Mouse (Mus musculus): Measurements from ENCODE around the gene Jarid2. TPM values are rescaled to one million over a fixed set of nuclear protein-coding genes. Genes with fewer than 3 reads are reported as not detected.

The Jarid2 gene
- polyA plus RNA-seq, 1 experiment from 2014 or later = 22.5 TPM

DNA sequence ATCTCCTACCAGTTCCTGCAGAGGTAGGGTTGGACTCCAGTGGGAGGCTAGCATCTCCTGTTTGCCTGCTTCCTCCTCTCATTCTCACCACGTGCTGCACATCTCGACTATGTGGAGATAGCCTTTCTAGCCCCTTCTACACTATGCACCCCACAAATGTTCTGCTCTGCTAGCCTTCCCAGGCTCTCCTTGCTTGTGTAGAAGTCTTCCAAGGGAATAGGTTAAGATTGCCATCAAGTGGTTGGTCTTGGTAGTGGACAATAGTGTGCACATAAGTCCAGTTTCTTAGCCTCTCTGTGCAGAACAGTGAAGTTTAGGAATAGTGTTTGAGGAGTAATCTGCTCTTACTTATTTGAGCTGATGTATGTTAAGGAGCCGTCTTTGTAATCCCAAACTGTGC, 104.1 kb downstream of the Jarid2 start:
- H3K9ac ChIP-seq (ENCODE audit: low read depth, low read length) = no peak overlapping the region
- no peak overlapping the region for H3K4me3 ChIP-seq (replicated peaks; ENCODE audit: low read depth, low read length)
- no peaks in the 10 kb centered on the region for H3K9me3 ChIP-seq (replicated peaks; ENCODE audit: low read length)
- 0 out of 2 replicates have a peak, but pooled peaks cover 3% of the 10 kb centered on the region for H3K4me1 ChIP-seq (replicated peaks; ENCODE audit: insufficient read depth, low read length)
- H3K27ac ChIP-seq = no peak overlapping the region
- H3K27me3 ChIP-seq (ENCODE audit: insufficient read depth, low read length) = no peaks in the 10 kb centered on the region
- ATAC-seq (replicated peaks; ENCODE audit: low FRiP score, low read depth) (peak; percentile 52), DNase-seq (ENCODE audit: low spot score) (peak; percentile 82)
- peak; percentile 84 for TF ChIP-seq CTCF (IDR thresholded peaks at IDR 0.05; ENCODE audit: low read depth)
- no peak overlapping the region for H3K4me2 ChIP-seq (ENCODE audit: low read length)
- 30% methylated on average over 3 of the region's 3 CpGs for WGBS
- H3K36me3 ChIP-seq (ENCODE audit: insufficient read depth, low read length) = no peaks in the 10 kb centered on the region

DNA sequence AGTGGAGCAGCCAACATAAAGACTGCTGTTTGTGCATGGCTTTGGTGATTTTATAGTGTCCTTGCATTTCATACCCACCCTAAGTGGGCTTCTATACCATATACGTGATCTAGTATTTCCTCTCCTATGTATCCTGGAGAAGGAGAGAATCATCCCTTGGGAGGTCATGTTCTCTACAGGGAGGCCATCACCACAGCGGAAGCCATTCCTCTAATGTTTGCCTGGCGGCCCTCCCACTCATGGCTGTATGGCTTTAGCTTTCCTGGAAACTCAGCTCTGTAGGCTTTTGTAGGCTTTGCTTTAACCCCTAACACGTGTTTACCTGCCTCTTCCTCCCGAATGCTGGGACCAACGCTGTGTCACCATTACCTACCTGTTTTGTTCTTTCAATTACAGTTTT, 108.2 kb downstream of the Jarid2 start:
- no peaks in the 10 kb centered on the region for H3K27me3 ChIP-seq (ENCODE audit: insufficient read depth, low read length)
- no peak overlapping the region for H3K27ac ChIP-seq
- H3K4me3 ChIP-seq (replicated peaks; ENCODE audit: low read depth, low read length) = no peak overlapping the region
- H3K4me1 ChIP-seq (replicated peaks; ENCODE audit: insufficient read depth, low read length) = peaks cover 14% of the 10 kb centered on the region
- no peak for TF ChIP-seq CTCF (IDR thresholded peaks at IDR 0.05; ENCODE audit: low read depth)
- no peak overlapping the region for H3K4me2 ChIP-seq (ENCODE audit: low read length)
- DNase-seq (ENCODE audit: low spot score) (peak; percentile 19), ATAC-seq (replicated peaks; ENCODE audit: low FRiP score, low read depth) (no peak)
- H3K9me3 ChIP-seq (replicated peaks; ENCODE audit: low read length) = no peaks in the 10 kb centered on the region
- WGBS = 68% methylated on average over 6 of the region's 6 CpGs
- H3K36me3 ChIP-seq (ENCODE audit: insufficient read depth, low read length) = no peaks in the 10 kb centered on the region
- H3K9ac ChIP-seq (ENCODE audit: low read depth, low read length) = no peak overlapping the region

DNA sequence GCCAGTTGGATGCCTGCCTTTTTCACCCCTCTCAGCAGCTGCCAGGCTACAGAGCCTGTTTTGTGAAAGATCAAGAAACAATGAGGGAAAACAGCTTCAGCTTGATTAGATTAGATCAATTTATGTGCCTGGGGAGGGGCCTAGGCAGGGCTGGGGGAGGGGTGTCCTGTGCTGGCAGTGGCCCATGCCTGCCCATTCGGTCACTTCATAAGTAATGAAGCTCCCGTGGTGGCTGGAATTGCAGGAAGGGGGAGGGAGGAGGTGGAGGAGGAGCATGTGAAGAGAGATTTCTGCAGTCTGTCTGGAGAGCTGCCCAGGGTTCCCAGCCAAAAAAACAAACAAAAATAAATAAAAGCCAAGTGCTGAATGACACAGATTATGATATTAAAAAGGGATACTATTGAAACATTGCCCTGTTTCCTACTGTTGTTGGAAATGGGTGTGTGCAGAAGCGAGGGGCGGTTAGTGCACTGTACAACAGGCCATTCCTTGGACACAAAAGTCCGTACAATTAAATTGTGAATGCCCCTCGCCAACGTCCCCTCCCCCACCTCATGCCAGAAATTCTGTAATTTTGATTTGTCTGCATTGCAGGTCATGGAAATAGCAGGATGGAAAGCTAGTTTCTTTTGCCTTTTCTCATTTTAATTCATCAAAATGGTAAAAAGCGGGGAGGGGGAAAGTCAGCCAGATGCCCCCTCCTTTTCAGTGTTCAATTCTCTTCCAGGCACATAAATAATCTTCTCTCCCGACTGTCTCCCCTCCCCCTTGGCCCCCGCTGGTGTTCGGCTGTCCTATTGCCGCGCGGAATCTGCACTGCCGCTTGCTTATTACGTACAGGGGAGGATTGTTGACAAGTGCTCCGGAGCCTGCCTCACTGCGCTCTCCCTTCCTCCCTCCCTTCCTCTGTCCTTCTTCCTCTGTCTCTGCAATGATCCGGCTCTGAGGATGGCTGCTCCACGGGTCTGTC, 110.9 kb downstream of the Jarid2 start:
- Histone ChIP-seq H3K27ac (peak overlapping the region; percentile 60; the same call in 1 of the 2 replicates), H3K4me2 (ENCODE audit: low read length) (peak overlapping the region; percentile 58), H3K4me1 (replicated peaks; ENCODE audit: insufficient read depth, low read length) (peaks cover 18% of the 10 kb centered on the region), H3K4me3 (replicated peaks; ENCODE audit: low read depth, low read length) (peak overlapping the region; percentile 29), H3K9ac (ENCODE audit: low read depth, low read length) (peak overlapping the region; percentile 23; the same call in 1 of the 2 replicates), H3K27me3 (ENCODE audit: insufficient read depth, low read length) (no peaks in the 10 kb centered on the region), H3K36me3 (ENCODE audit: insufficient read depth, low read length) (no peaks in the 10 kb centered on the region), H3K9me3 (replicated peaks; ENCODE audit: low read length) (no peaks in the 10 kb centered on the region)
- DNase-seq (ENCODE audit: low spot score) (peak; percentile 92), ATAC-seq (replicated peaks; ENCODE audit: low FRiP score, low read depth) (peak; percentile 85; the same call in 1 of the 2 replicates)
- no peak for TF ChIP-seq CTCF (IDR thresholded peaks at IDR 0.05; ENCODE audit: low read depth)
- 6% methylated on average over 20 of the region's 20 CpGs for WGBS

DNA sequence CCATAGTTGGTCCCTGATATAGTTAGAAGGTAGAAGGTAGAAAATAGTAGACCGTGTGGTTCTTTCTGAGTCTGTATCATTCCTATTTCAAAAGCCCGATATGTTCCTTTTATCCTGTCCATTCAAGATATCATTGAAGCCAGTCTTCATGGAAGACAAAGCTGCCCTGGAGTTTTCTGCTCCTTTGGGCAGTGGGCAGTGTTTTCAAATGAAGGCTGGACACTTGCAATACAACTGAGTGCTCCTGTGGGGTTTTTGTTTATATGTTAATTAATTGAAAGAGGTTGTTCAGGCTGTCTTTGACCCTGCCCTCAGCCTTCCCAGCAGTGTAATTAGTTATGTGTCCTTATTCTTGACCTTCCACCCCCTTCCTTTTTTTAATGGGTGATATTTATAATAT, 122.2 kb downstream of the Jarid2 start:
- ATAC-seq (replicated peaks; ENCODE audit: low FRiP score, low read depth) = no peak
- Histone ChIP-seq H3K4me2 (ENCODE audit: low read length) (no peak overlapping the region), H3K27ac (no peak overlapping the region), H3K4me3 (replicated peaks; ENCODE audit: low read depth, low read length) (no peak overlapping the region), H3K9ac (ENCODE audit: low read depth, low read length) (no peak overlapping the region), H3K9me3 (replicated peaks; ENCODE audit: low read length) (no peaks in the 10 kb centered on the region), H3K27me3 (ENCODE audit: insufficient read depth, low read length) (no peaks in the 10 kb centered on the region), H3K36me3 (ENCODE audit: insufficient read depth, low read length) (no peaks in the 10 kb centered on the region), H3K4me1 (replicated peaks; ENCODE audit: insufficient read depth, low read length) (no peaks in the 10 kb centered on the region)
- 92% methylated on average over 2 of the region's 2 CpGs for WGBS
- no peak for DNase-seq (ENCODE audit: low spot score)
- TF ChIP-seq CTCF (IDR thresholded peaks at IDR 0.05; ENCODE audit: low read depth) = no peak

DNA sequence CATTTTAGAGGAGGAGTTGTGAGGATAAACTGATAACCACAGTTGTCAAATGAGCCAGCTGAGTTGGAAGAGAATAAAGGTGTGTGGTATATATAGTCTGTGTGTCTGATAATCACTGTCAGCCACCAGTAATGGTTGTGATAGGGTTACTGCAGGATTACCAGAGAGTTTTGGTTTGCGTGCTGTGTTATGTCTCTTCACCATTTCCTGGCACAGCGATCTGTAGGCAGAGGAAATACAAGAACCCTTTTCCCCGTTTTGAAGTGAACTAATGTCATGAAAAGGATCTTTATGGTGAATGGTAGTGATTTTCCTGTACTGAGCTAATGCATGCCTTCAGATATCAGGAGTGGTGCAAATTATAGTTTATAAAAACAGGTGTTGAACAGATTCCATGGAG, 122.8 kb downstream of the Jarid2 start:
- 58% methylated on average over 3 of the region's 3 CpGs for WGBS
- no peak for TF ChIP-seq CTCF (IDR thresholded peaks at IDR 0.05; ENCODE audit: low read depth)
- no peak overlapping the region for H3K27ac ChIP-seq
- no peak overlapping the region for H3K9ac ChIP-seq (ENCODE audit: low read depth, low read length)
- no peaks in the 10 kb centered on the region for H3K27me3 ChIP-seq (ENCODE audit: insufficient read depth, low read length)
- no peak for DNase-seq (ENCODE audit: low spot score)
- H3K4me2 ChIP-seq (ENCODE audit: low read length) = no peak overlapping the region
- H3K9me3 ChIP-seq (replicated peaks; ENCODE audit: low read length) = no peaks in the 10 kb centered on the region
- H3K4me3 ChIP-seq (replicated peaks; ENCODE audit: low read depth, low read length) = no peak overlapping the region
- no peak for ATAC-seq (replicated peaks; ENCODE audit: low FRiP score, low read depth)
- no peaks in the 10 kb centered on the region for H3K4me1 ChIP-seq (replicated peaks; ENCODE audit: insufficient read depth, low read length)
- no peaks in the 10 kb centered on the region for H3K36me3 ChIP-seq (ENCODE audit: insufficient read depth, low read length)

DNA sequence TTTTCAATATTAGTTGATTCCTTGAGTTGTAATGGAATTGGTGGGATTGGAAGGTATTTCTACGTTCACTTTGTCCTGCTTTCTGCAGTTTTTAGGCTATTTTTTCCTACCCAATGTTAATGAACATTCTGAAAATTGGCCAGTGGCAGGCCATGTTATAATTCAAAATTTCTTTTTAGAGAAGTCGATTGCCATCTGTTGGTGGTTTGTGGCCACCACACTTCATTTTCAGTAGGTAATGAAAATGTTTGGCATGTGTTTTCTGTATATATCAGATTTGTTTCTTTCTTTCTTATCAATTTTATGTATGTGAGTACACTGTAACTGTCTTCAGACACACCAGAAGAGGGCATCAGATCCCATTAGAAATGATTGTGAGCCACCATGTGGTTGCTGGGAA, 136.3 kb downstream of the Jarid2 start:
- no peaks in the 10 kb centered on the region for H3K27me3 ChIP-seq (ENCODE audit: insufficient read depth, low read length)
- no peak overlapping the region for H3K4me2 ChIP-seq (ENCODE audit: low read length)
- peak; percentile 18; the same call in 1 of the 2 replicates for TF ChIP-seq CTCF (IDR thresholded peaks at IDR 0.05; ENCODE audit: low read depth)
- WGBS = 87% methylated on average over 2 of the region's 2 CpGs
- no peaks in the 10 kb centered on the region for H3K36me3 ChIP-seq (ENCODE audit: insufficient read depth, low read length)
- H3K9me3 ChIP-seq (replicated peaks; ENCODE audit: low read length) = no peaks in the 10 kb centered on the region
- no peak overlapping the region for H3K4me3 ChIP-seq (replicated peaks; ENCODE audit: low read depth, low read length)
- DNase-seq (ENCODE audit: low spot score) = no peak
- H3K27ac ChIP-seq = no peak overlapping the region
- ATAC-seq (replicated peaks; ENCODE audit: low FRiP score, low read depth) = no peak
- H3K4me1 ChIP-seq (replicated peaks; ENCODE audit: insufficient read depth, low read length) = no peaks in the 10 kb centered on the region
- no peak overlapping the region for H3K9ac ChIP-seq (ENCODE audit: low read depth, low read length)

All from kidney, postnatal 0 days (tissue).